Mouse (Mus musculus) B cell, adult 2 months (primary cell): ENCODE data around the gene Exoc4.

Experiments used
- DNase-seq, 2 experiments: peaks; one replicate each; pipeline ENCODE4 v3.0.0; 2022

The Exoc4 gene

DNA sequence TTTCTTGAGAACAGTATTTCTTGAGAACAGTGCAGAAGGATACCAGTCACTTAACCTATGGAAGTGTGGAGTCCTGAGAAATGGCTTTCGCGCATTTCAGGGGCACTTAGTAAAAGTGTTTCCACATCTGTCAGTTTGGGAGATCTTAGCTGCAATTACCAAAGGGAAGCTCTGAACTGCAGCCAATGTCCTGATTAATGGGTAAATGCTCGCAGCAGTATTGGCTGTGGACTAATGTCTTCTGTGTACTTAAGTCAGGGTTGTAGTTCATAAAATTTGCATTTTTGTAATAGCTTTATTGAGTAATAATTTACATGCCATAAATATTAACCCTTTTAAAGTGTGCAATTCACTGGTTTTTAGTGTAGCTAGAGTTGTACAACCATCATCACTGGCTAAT lies 709.4 kb downstream of the Exoc4 start:
- no peak for DNase-seq

- no peak for DNase-seq
These were observed 711.9 kb downstream of the Exoc4 start for GRCm38 (mm10) chr6:33960766-33961165.

DNA sequence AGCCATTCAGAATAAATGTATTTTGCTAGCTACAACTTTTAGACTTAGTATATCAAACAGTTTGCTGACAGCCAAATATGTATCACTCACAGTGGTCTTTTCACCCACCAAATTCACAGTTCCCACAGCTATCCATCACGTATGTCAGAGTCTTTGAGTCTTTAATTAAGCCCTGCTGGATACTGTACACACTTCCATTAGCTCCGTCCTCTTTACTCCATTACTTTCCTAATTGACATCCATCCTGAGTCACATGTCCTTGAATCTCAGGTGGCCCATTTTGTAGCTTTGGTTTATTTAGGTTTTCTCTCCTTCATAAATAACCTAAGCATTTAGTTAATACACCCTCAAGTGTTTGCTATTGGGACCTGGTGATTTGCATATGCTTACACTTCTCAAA lies 714.2 kb downstream of the Exoc4 start:
- no peak for DNase-seq

- DNase-seq: no peak
These were observed 716.7 kb downstream of the Exoc4 start for GRCm38 (mm10) chr6:33965571-33965970.

GRCm38 (mm10) chr6:33968746-33969145 lies 719.9 kb downstream of the Exoc4 start:
- no peak for DNase-seq

DNA sequence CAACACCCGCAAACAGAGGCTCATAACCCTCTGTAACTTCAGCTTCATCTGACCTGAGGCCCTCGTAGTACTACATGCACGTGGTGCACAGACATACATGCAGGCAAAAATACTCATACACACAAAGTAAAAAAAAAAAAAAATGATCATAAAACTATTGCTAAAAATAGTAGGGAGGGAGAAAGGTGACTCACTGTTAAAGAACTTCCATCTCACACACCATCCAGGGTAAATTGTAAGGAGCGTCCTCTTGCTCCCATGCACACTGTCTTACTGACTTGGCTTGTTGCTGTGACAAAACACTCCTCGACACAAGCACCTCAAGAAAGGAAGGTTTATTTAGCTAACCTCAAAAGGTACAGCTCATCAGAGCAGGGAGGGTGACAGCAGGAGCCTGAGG lies 723.9 kb downstream of the Exoc4 start:
- DNase-seq: no peak

DNA sequence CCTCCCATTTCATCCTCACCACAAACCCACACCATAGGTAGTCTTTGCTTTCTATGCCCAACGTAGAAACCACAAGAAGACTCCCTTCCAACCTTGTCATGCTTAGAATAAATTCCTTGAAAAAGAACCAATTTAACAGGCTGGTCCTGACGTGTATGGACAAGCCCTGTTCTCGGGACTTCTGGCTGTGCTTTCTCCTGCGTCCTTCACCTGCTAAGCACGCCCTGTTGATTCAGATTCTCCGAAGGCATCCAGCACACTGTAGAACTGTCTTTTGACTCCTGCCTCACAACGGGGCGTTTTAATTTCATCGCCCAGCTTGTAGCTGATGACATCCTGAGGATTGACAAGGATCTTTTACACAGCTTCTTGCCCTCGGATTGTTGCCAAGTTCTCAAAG lies 727.7 kb downstream of the Exoc4 start:
- DNase-seq: no peak

DNA sequence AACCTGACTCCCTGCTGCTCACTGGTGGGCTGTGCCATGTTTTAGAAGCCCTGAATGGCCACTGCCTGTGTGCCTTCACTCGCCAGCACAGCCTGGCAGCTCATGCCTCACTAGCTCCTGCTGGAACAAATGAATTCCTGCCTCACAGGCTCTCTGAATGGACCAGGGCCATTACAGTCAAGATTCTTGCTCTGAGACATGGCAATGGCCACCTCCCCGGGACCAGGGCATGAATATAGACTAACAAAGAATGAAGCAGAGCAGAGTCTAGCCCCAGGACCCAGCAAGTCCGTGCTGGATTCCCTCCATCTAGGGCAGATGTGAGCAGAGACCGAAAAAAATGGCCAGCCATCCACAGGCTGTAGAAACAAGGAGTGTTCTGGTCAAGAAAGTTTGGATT lies 728.6 kb downstream of the Exoc4 start:
- no peak for DNase-seq

GRCm38 (mm10) chr6:33977880-33978279 lies 729.0 kb downstream of the Exoc4 start:
- DNase-seq: no peak

GRCm38 (mm10) chr6:33982709-33983108 lies 733.8 kb downstream of the Exoc4 start:
- peak in 1 of 2 experiments; percentile 4 for DNase-seq

- DNase-seq: no peak
These were observed 738.2 kb downstream of the Exoc4 start for GRCm38 (mm10) chr6:33987132-33987531.

- DNase-seq: no peak
These were observed 743.5 kb downstream of the Exoc4 start for GRCm38 (mm10) chr6:33992213-33993034.

- DNase-seq: no peak
These were observed 745.0 kb downstream of the Exoc4 start for GRCm38 (mm10) chr6:33993842-33994241.

DNA sequence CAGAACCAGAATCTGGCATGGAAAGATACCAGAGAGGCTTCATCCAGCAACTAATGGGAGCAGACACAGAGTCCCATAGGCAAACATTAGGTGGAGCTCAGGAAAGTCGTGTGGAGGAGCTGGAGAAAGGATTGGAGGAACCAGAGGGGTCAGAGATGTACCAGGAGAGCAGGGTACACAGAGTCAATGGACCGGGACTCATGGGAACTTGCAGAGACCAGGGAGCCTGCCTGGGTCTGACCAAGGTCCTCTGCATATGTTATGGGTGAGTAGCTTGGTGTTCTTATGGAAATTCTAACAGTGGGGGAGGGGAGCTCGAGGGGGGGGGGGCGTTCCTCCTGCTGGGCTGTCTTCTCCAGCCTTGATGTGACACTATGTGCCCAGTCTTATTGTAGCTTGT lies 749.7 kb downstream of the Exoc4 start:
- no peak for DNase-seq

DNA sequence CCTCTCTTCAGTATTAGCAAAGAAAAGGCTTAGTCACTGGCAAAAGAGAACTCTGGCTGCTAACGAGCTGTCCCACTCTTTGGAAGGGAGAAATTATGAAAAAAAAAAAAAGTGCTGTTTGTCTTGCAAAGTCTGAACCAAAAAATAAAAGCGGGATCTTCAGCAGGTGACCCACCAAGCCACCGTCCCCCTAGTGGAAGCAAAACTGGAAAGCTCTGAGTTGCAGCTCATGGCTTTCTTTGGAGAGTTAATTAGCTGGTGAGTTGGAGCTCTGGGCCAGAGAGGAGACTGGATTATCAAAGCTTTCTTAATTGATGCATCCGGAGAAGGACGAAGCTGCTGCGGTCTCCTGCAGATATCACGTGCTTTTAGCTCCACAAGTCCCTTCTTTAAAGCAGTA lies 750.6 kb downstream of the Exoc4 start:
- DNase-seq: no peak

DNA sequence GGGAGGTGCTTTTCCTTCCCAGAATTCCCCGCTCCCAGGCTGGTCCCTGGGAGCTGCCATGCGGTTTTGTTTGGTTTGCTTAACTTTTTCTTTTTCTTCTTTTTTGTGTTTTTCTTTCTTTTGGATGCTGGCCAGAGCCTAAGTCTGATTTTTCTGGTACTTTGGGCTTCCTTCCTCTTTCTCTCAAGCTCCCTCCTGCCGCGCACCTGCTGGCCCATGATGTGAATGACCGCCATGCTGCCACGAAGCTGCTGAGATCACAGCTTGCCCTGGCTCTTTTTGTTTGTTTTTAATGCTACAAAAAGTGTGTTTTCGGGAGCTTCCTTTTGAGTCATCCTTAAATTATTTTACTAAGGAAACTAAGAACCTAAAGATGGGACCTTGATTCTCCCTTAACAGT lies 751.8 kb downstream of the Exoc4 start:
- DNase-seq: peak; percentile 7 to 13

DNA sequence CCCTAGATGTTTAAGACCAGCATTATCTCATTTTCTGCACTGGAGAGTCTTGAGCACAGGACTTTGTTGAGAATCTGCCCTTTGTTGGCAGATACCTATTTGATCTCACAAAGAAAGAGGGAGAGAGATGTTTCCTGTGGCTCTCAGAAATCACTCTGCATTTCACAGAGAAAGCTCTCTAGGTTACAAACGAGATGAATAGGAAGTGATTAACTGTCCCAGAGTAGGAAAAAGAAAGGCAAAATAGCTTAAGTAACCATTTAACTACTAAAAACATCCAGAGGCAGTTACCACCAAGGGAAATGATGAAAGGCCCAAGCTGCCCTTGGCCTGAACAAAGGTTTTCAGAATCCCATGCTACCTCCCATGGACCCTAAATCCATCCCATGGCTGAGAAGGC lies 754.1 kb downstream of the Exoc4 start:
- no peak for DNase-seq

- DNase-seq: no peak
These were observed 764.6 kb downstream of the Exoc4 start for GRCm38 (mm10) chr6:34013469-34013868.
